Comparison of ENCODE assay signal across 15 mouse cellular contexts in genomic region chr11:121001966-121002365, GRCm38 (mm10). TPM values are rescaled to one million over a fixed set of nuclear protein-coding genes. Genes with fewer than 3 reads are reported as not detected.
A peak's percentile ranks its signal among the peaks of the same experiment; 100 is the strongest.
DNase-seq lines count a peak whose midpoint lies in the region; ATAC-seq and TF ChIP-seq lines count a peak whose summit lies in the region.
"Had no signal": no experiment of that assay in that cellular context is flagged by ENCODE, and none has a peak within 500 bp of the region (broad histone marks: within the 10 kb centered on the region; RNA-seq: fewer than 3 reads in every experiment).

No protein-coding gene starts in this region.

- H3K4me1 ChIP-seq in heart, embryonic 10.5 days: no peaks in the 10 kb centered on the region
- no peaks in the 10 kb centered on the region for H3K4me1 ChIP-seq in midbrain, postnatal 0 days (ENCODE audit: insufficient read depth, low read length)
- no peaks in the 10 kb centered on the region for H3K4me1 ChIP-seq in midbrain, embryonic 13.5 days (replicated peaks)
- peaks cover 4% of the 10 kb centered on the region for H3K4me1 ChIP-seq in small intestine, adult 2 months (ENCODE audit: control insufficient read depth, insufficient read depth, insufficient read length, low read length)
- H3K4me1 ChIP-seq: hindbrain, embryonic 13.5 days; neural tube, embryonic 13.5 days had no signal

- no peak for ATAC-seq in midbrain, postnatal 0 days (ENCODE audit: low FRiP score)
- no peak for ATAC-seq in midbrain, embryonic 13.5 days
- ATAC-seq in granulocyte monocyte progenitor cell, adult 5-6 weeks (replicated peaks; ENCODE audit: poor library complexity, severe bottlenecking): no peak

- H3K27me3 ChIP-seq in heart, embryonic 10.5 days (ENCODE audit: insufficient read depth, poor library complexity, severe bottlenecking): 0 out of 2 replicates have a peak, but pooled peaks cover 4% of the 10 kb centered on the region
- no peaks in the 10 kb centered on the region for H3K27me3 ChIP-seq in midbrain, postnatal 0 days (ENCODE audit: insufficient read depth, low read length)
- H3K27me3 ChIP-seq in midbrain, embryonic 13.5 days: no peaks in the 10 kb centered on the region
- H3K27me3 ChIP-seq in small intestine, adult 2 months (ENCODE audit: control insufficient read depth, insufficient read depth, low read length): no peaks in the 10 kb centered on the region
- H3K27me3 ChIP-seq: hindbrain, embryonic 13.5 days; limb, embryonic 13.5 days; lung, embryonic 15.5 days; midbrain, embryonic 12.5 days; neural tube, embryonic 13.5 days had no signal

- no peaks in the 10 kb centered on the region for H3K9me3 ChIP-seq in heart, embryonic 10.5 days
- H3K9me3 ChIP-seq in midbrain, postnatal 0 days (ENCODE audit: low read length): no peaks in the 10 kb centered on the region
- H3K9me3 ChIP-seq in midbrain, embryonic 13.5 days: no peaks in the 10 kb centered on the region
- H3K9me3 ChIP-seq: hindbrain, embryonic 13.5 days; limb, embryonic 13.5 days; lung, embryonic 15.5 days; midbrain, embryonic 12.5 days; neural tube, embryonic 13.5 days had no signal

- DNase-seq in adrenal gland, postnatal 36 days: peak; percentile 23 to 55
- DNase-seq in adrenal gland, postnatal 25 days: no peak
- peak; percentile 58 for DNase-seq in heart, postnatal 4 days
- no peak for DNase-seq in heart, embryonic 10.5 days (ENCODE audit: low spot score)
- DNase-seq in midbrain, postnatal 0 days (ENCODE audit: low spot score): peak; percentile 14
- DNase-seq: B cell, adult 2 months; thymus, adult 2 months had no signal

- TF ChIP-seq CTCF in midbrain, postnatal 0 days (IDR thresholded peaks at IDR 0.05): no peak
- no peak for TF ChIP-seq CTCF in small intestine, adult 2 months (IDR thresholded peaks at IDR 0.05; ENCODE audit: extremely low read depth, insufficient read length, insufficient replicate concordance, low read depth, low read length)

- no peak for TF ChIP-seq POLR2A in small intestine, adult 2 months (IDR thresholded peaks at IDR 0.05; ENCODE audit: low read depth, low read length)

- H3K4me3 ChIP-seq in heart, embryonic 10.5 days: no peak overlapping the region
- H3K4me3 ChIP-seq in midbrain, postnatal 0 days (ENCODE audit: low read depth, low read length): no peak overlapping the region
- H3K4me3 ChIP-seq in midbrain, embryonic 13.5 days (replicated peaks): no peak overlapping the region
- H3K4me3 ChIP-seq in small intestine, adult 2 months (ENCODE audit: low read depth, low read length): no peak overlapping the region
- H3K4me3 ChIP-seq: hindbrain, embryonic 13.5 days; limb, embryonic 13.5 days; lung, embryonic 15.5 days; midbrain, embryonic 12.5 days; neural tube, embryonic 13.5 days had no signal

- peaks cover 13% of the 10 kb centered on the region; the same call in 1 of the 2 replicates for H3K36me3 ChIP-seq in heart, embryonic 10.5 days
- H3K36me3 ChIP-seq in midbrain, postnatal 0 days (ENCODE audit: insufficient read depth, low read length): no peaks in the 10 kb centered on the region
- peaks cover 4% of the 10 kb centered on the region; the same call in 1 of the 2 replicates for H3K36me3 ChIP-seq in midbrain, embryonic 13.5 days
- H3K36me3 ChIP-seq in small intestine, adult 2 months (ENCODE audit: control insufficient read depth, insufficient read depth, low read length): no peaks in the 10 kb centered on the region
- H3K36me3 ChIP-seq: lung, embryonic 15.5 days had no signal

- WGBS in heart, embryonic 10.5 days: 62% methylated on average over 4 of the region's 4 CpGs
- WGBS in midbrain, postnatal 0 days: 67% methylated on average over 4 of the region's 4 CpGs
- WGBS in midbrain, embryonic 13.5 days: 79% methylated on average over 4 of the region's 4 CpGs
- WGBS in small intestine, adult 2 months: 13% methylated on average over 4 of the region's 4 CpGs

- no peak overlapping the region for H3K4me2 ChIP-seq in midbrain, postnatal 0 days (ENCODE audit: low read depth, low read length, poor library complexity, severe bottlenecking)
- no peak overlapping the region for H3K4me2 ChIP-seq in midbrain, embryonic 13.5 days (replicated peaks)
- H3K4me2 ChIP-seq: hindbrain, embryonic 13.5 days; limb, embryonic 13.5 days; lung, embryonic 15.5 days; midbrain, embryonic 12.5 days; neural tube, embryonic 13.5 days had no signal

- no peak overlapping the region for H3K9ac ChIP-seq in midbrain, postnatal 0 days (replicated peaks; ENCODE audit: low read length, poor library complexity, severe bottlenecking)
- no peak overlapping the region for H3K9ac ChIP-seq in midbrain, embryonic 13.5 days (replicated peaks)
- H3K9ac ChIP-seq: hindbrain, embryonic 13.5 days; limb, embryonic 13.5 days; lung, embryonic 15.5 days; midbrain, embryonic 12.5 days; neural tube, embryonic 13.5 days had no signal

- H3K27ac ChIP-seq in heart, embryonic 10.5 days: no peak overlapping the region
- no peak overlapping the region for H3K27ac ChIP-seq in midbrain, postnatal 0 days (ENCODE audit: low read depth, low read length)
- no peak overlapping the region for H3K27ac ChIP-seq in midbrain, embryonic 13.5 days
- 0 out of 2 replicates have a peak overlapping the region, but pooled peaks have one; percentile 18 for H3K27ac ChIP-seq in small intestine, adult 2 months (ENCODE audit: insufficient read depth, low read depth, low read length)
- H3K27ac ChIP-seq: hindbrain, embryonic 13.5 days; limb, embryonic 13.5 days; lung, embryonic 15.5 days; midbrain, embryonic 12.5 days; neural tube, embryonic 13.5 days had no signal

RNA-seq across cellular contexts. Expression of gene Csnk1d, which starts 10.8 kb away (rescaled TPM):
- total RNA-seq in adrenal gland, postnatal 36 days (2021): 100 to 1,000 TPM; 126 to 127 TPM
- 117 and 144 TPM in 2 replicates for total RNA-seq in adrenal gland, postnatal 25 days (2021)
- 10 to 100 TPM; 84.4 to 91.9 TPM for total RNA-seq in heart, postnatal 4 days (2021)
- 85.2 and 99.8 TPM in 2 replicates for polyA plus RNA-seq in heart, embryonic 10.5 days (2016; fragmentation: Nextera tagmentation; extraction: Ambion mirVana)
- total RNA-seq in midbrain, postnatal 0 days (2014; rRNA removed): 116 and 122 TPM in 2 replicates
- polyA plus RNA-seq in midbrain, postnatal 0 days (2015; fragmentation: Nextera tagmentation; extraction: Ambion mirVana): 115 TPM in 2 replicates
- 152 and 161 TPM in 2 replicates for polyA plus RNA-seq in midbrain, embryonic 13.5 days (2015; fragmentation: Nextera tagmentation; extraction: Ambion mirVana)
- 26.5 and 60.8 TPM in 2 replicates for polyA plus RNA-seq in small intestine, adult 2 months (2012; rRNA removed)
- total RNA-seq in granulocyte monocyte progenitor cell, adult 5-6 weeks (2014; fragmentation: Nextera tagmentation): 53.7 and 63.6 TPM in 2 replicates
- total RNA-seq in granulocyte monocyte progenitor cell, adult 5-6 weeks (2017): 68.2 and 70.6 TPM in 2 replicates

RNA-seq across cellular contexts. Expression of gene Cd7, which starts 37.3 kb away (rescaled TPM):
- under 1 TPM; 0.30 to 0.53 TPM for total RNA-seq in adrenal gland, postnatal 36 days (2021)
- total RNA-seq in adrenal gland, postnatal 25 days (2021): not detected in 2 replicates
- total RNA-seq in heart, postnatal 4 days (2021): under 1 TPM in 1 of 2 experiments, not detected in 1; 0.29 TPM
- not detected in 2 replicates for polyA plus RNA-seq in heart, embryonic 10.5 days (2016; fragmentation: Nextera tagmentation; extraction: Ambion mirVana)
- total RNA-seq in midbrain, postnatal 0 days (2014; rRNA removed): not detected in 2 replicates
- not detected in 2 replicates for polyA plus RNA-seq in midbrain, postnatal 0 days (2015; fragmentation: Nextera tagmentation; extraction: Ambion mirVana)
- 0.50 TPM in 1 of 2 replicates, not detected in the other for polyA plus RNA-seq in midbrain, embryonic 13.5 days (2015; fragmentation: Nextera tagmentation; extraction: Ambion mirVana)
- polyA plus RNA-seq in small intestine, adult 2 months (2012; rRNA removed): 41.0 and 57.7 TPM in 2 replicates
- total RNA-seq in granulocyte monocyte progenitor cell, adult 5-6 weeks (2014; fragmentation: Nextera tagmentation): 6.1 TPM in 1 of 2 replicates, not detected in the other
- total RNA-seq in granulocyte monocyte progenitor cell, adult 5-6 weeks (2017): not detected in 2 replicates
- polyA plus RNA-seq: hindbrain, embryonic 13.5 days; limb, embryonic 13.5 days; midbrain, embryonic 12.5 days had no signal

RNA-seq across cellular contexts. Expression of gene Slc16a3, which starts 53.7 kb away (rescaled TPM):
- total RNA-seq in adrenal gland, postnatal 36 days (2021): 1 to 10 TPM in 1 of 2 experiments, under 1 TPM in 1; 0.89 to 2.1 TPM
- total RNA-seq in adrenal gland, postnatal 25 days (2021): 0.38 and 0.85 TPM in 2 replicates
- 10 to 100 TPM; 13.3 to 22.8 TPM for total RNA-seq in heart, postnatal 4 days (2021)
- polyA plus RNA-seq in heart, embryonic 10.5 days (2016; fragmentation: Nextera tagmentation; extraction: Ambion mirVana): 416 and 440 TPM in 2 replicates
- 14.6 and 20.2 TPM in 2 replicates for total RNA-seq in midbrain, postnatal 0 days (2014; rRNA removed)
- polyA plus RNA-seq in midbrain, postnatal 0 days (2015; fragmentation: Nextera tagmentation; extraction: Ambion mirVana): 3.2 and 4.1 TPM in 2 replicates
- 10.1 and 14.0 TPM in 2 replicates for polyA plus RNA-seq in midbrain, embryonic 13.5 days (2015; fragmentation: Nextera tagmentation; extraction: Ambion mirVana)
- polyA plus RNA-seq in small intestine, adult 2 months (2012; rRNA removed): 56.8 and 68.9 TPM in 2 replicates
- 5.0 and 11.3 TPM in 2 replicates for total RNA-seq in granulocyte monocyte progenitor cell, adult 5-6 weeks (2014; fragmentation: Nextera tagmentation)
- 4.1 and 4.7 TPM in 2 replicates for total RNA-seq in granulocyte monocyte progenitor cell, adult 5-6 weeks (2017)

Comparison
In these comparisons a context has a peak if more than half of its experiments do, and no peak if none do; other contexts are left out.
1. DNase-seq: peak in adrenal gland, postnatal 36 days (2 of 2), heart, postnatal 4 days (single experiment) and midbrain, postnatal 0 days (single experiment); none in adrenal gland, postnatal 25 days (single experiment) and heart, embryonic 10.5 days (single experiment).